In genomic region chr17:45917647-45918046, GRCm38 (mm10) we compare ENCODE assay signal across 25 mouse cellular contexts.
DNase-seq lines count a peak whose midpoint lies in the region; ATAC-seq lines count a peak whose summit lies in the region.
"Had no signal": no experiment of that assay in that cellular context is flagged by ENCODE, and none has a peak within 500 bp of the region (broad histone marks: within the 10 kb centered on the region; RNA-seq: fewer than 3 reads in every experiment).

No protein-coding gene starts in this region.

- no peak for ATAC-seq in embryonic facial prominence, embryonic 13.5 days (ENCODE audit: insufficient number of reproducible peaks, insufficient read depth, low FRiP score, low TSS enrichment, low read depth)
- ATAC-seq in limb, embryonic 15.5 days (ENCODE audit: insufficient number of reproducible peaks, low FRiP score, low TSS enrichment, low read depth): no peak
- peak; percentile 48; the same call in 1 of the 2 replicates for ATAC-seq in liver, embryonic 16.5 days (ENCODE audit: low read depth)
- ATAC-seq: forebrain, embryonic 13.5 days; forebrain, embryonic 16.5 days; Patski had no signal

- H3K9me3 ChIP-seq in heart, embryonic 10.5 days: 0 out of 2 replicates have a peak, but pooled peaks cover 3% of the 10 kb centered on the region
- no peaks in the 10 kb centered on the region for H3K9me3 ChIP-seq in embryonic facial prominence, embryonic 13.5 days
- H3K9me3 ChIP-seq in limb, embryonic 15.5 days: no peaks in the 10 kb centered on the region
- no peaks in the 10 kb centered on the region for H3K9me3 ChIP-seq in liver, embryonic 16.5 days (replicated peaks; ENCODE audit: control insufficient read depth, low read length)
- H3K9me3 ChIP-seq: forebrain, embryonic 13.5 days; G1E; heart, embryonic 13.5 days; hindbrain, embryonic 12.5 days; hindbrain, embryonic 15.5 days had no signal

- WGBS in heart, embryonic 10.5 days: 96% methylated on average over 2 of the region's 2 CpGs
- WGBS in embryonic facial prominence, embryonic 13.5 days: 92% methylated on average over 2 of the region's 2 CpGs
- whole genome bisulfite sequencing in limb, embryonic 15.5 days: 91% methylated on average over 2 of the region's 2 CpGs
- 69% methylated on average over 2 of the region's 2 CpGs for WGBS in liver, embryonic 16.5 days (ENCODE audit: insufficient replicate concordance)

- H3K4me2 ChIP-seq in embryonic facial prominence, embryonic 13.5 days: no peak overlapping the region
- H3K4me2 ChIP-seq in limb, embryonic 15.5 days: no peak overlapping the region
- H3K4me2 ChIP-seq in liver, embryonic 16.5 days (ENCODE audit: low read depth, low read length): no peak overlapping the region
- H3K4me2 ChIP-seq: forebrain, embryonic 13.5 days; heart, embryonic 13.5 days; hindbrain, embryonic 12.5 days; hindbrain, embryonic 15.5 days had no signal

- H3K36me3 ChIP-seq in heart, embryonic 10.5 days: no peaks in the 10 kb centered on the region
- no peaks in the 10 kb centered on the region for H3K36me3 ChIP-seq in embryonic facial prominence, embryonic 13.5 days
- no peaks in the 10 kb centered on the region for H3K36me3 ChIP-seq in limb, embryonic 15.5 days
- no peaks in the 10 kb centered on the region for H3K36me3 ChIP-seq in liver, embryonic 16.5 days (ENCODE audit: control insufficient read depth, insufficient read depth)
- H3K36me3 ChIP-seq: forebrain, embryonic 10.5 days; G1E; heart, embryonic 13.5 days; hindbrain, embryonic 12.5 days; hindbrain, embryonic 15.5 days had no signal

- no peak overlapping the region for H3K9ac ChIP-seq in embryonic facial prominence, embryonic 13.5 days
- no peak overlapping the region for H3K9ac ChIP-seq in limb, embryonic 15.5 days
- H3K9ac ChIP-seq in liver, embryonic 16.5 days (ENCODE audit: low read depth, low read length): no peak overlapping the region
- H3K9ac ChIP-seq: forebrain, embryonic 13.5 days; hindbrain, embryonic 12.5 days; hindbrain, embryonic 15.5 days had no signal

- H3K4me1 ChIP-seq in heart, embryonic 10.5 days: peaks cover 61% of the 10 kb centered on the region
- peaks cover 23% of the 10 kb centered on the region for H3K4me1 ChIP-seq in embryonic facial prominence, embryonic 13.5 days
- peaks cover 13% of the 10 kb centered on the region for H3K4me1 ChIP-seq in limb, embryonic 15.5 days
- H3K4me1 ChIP-seq in liver, embryonic 16.5 days (ENCODE audit: control insufficient read depth, low read depth, low read length): peaks cover 3% of the 10 kb centered on the region
- H3K4me1 ChIP-seq: forebrain, embryonic 13.5 days; hindbrain, embryonic 12.5 days; hindbrain, embryonic 15.5 days had no signal

- H3K27me3 ChIP-seq in heart, embryonic 10.5 days (ENCODE audit: insufficient read depth, poor library complexity, severe bottlenecking): peaks cover 6% of the 10 kb centered on the region; the same call in 1 of the 2 replicates
- no peaks in the 10 kb centered on the region for H3K27me3 ChIP-seq in embryonic facial prominence, embryonic 13.5 days
- H3K27me3 ChIP-seq in limb, embryonic 15.5 days: no peaks in the 10 kb centered on the region
- H3K27me3 ChIP-seq in liver, embryonic 16.5 days (ENCODE audit: control insufficient read depth, insufficient read depth, low read depth, low read length): no peaks in the 10 kb centered on the region
- H3K27me3 ChIP-seq: forebrain, embryonic 13.5 days; heart, embryonic 13.5 days; hindbrain, embryonic 15.5 days; Patski had no signal

- DNase-seq in heart, embryonic 10.5 days (ENCODE audit: low spot score): no peak
- DNase-seq in heart, postnatal 4 days: no peak
- no peak for DNase-seq in cerebellum, adult 11 months
- no peak for DNase-seq in adrenal gland, adult 2 months
- DNase-seq: adrenal gland, postnatal 14 days; B cell, adult 2 months; cerebellum, adult 11-12 months; cerebellum, adult 8-10 months; cerebellum, postnatal 10 days; cerebellum, postnatal 36 days; embryo, embryonic 11 days; gastrocnemius, postnatal 25 days; heart, adult 18-20 months; heart, postnatal 14 days had no signal

- peak overlapping the region; percentile 16; the same call in 1 of the 2 replicates for H3K27ac ChIP-seq in heart, embryonic 10.5 days
- H3K27ac ChIP-seq in embryonic facial prominence, embryonic 13.5 days: peak overlapping the region; percentile 76
- H3K27ac ChIP-seq in limb, embryonic 15.5 days: peak overlapping the region; percentile 40
- no peak overlapping the region for H3K27ac ChIP-seq in liver, embryonic 16.5 days (ENCODE audit: low read length)
- H3K27ac ChIP-seq: forebrain, embryonic 13.5 days; hindbrain, embryonic 12.5 days; hindbrain, embryonic 15.5 days had no signal

- no peak overlapping the region for H3K4me3 ChIP-seq in heart, embryonic 10.5 days
- H3K4me3 ChIP-seq in embryonic facial prominence, embryonic 13.5 days: no peak overlapping the region
- no peak overlapping the region for H3K4me3 ChIP-seq in limb, embryonic 15.5 days
- no peak overlapping the region for H3K4me3 ChIP-seq in liver, embryonic 16.5 days (ENCODE audit: low read depth, low read length)
- H3K4me3 ChIP-seq: forebrain, embryonic 10.5 days; forebrain, embryonic 13.5 days; heart, embryonic 13.5 days; hindbrain, embryonic 12.5 days; hindbrain, embryonic 15.5 days had no signal
